Mouse (Mus musculus): Measurements from ENCODE around the gene Ficd.
A peak's percentile ranks its signal among the peaks of the same experiment; 100 is the strongest.

Gene Ficd

GRCm38 (mm10) chr5:113735345-113736112 is at the start of gene Ficd:
Gene Ficd (plus strand): TSS chr5:113735803.
- DNase-seq, result peak; percentile 93 to 94

- DNase-seq, result no peak
Observed at GRCm38 (mm10) chr5:113687514-113687913, 48.1 kb upstream of the Ficd start.

- DNase-seq, result peak; percentile 38 to 52
Observed at GRCm38 (mm10) chr5:113690069-113690548, 45.5 kb upstream of the Ficd start.

GRCm38 (mm10) chr5:113690866-113691265 is 44.7 kb upstream of the Ficd start:
- DNase-seq, result no peak

GRCm38 (mm10) chr5:113693196-113693755 is 42.3 kb upstream of the Ficd start:
- DNase-seq, result no peak

- DNase-seq, result no peak
Observed at GRCm38 (mm10) chr5:113694000-113694399, 41.6 kb upstream of the Ficd start.

- no peak for DNase-seq
Observed at GRCm38 (mm10) chr5:113694415-113694814, 41.2 kb upstream of the Ficd start.

- no peak for DNase-seq
Observed at GRCm38 (mm10) chr5:113700388-113701023, 35.1 kb upstream of the Ficd start.

GRCm38 (mm10) chr5:113703803-113704585 is 31.6 kb upstream of the Ficd start:
- no peak for DNase-seq

GRCm38 (mm10) chr5:113712861-113713260 is 22.7 kb upstream of the Ficd start:
- no peak for DNase-seq

- DNase-seq, result peak in 1 of 2 experiments; percentile 36
Observed at GRCm38 (mm10) chr5:113716581-113717388, 18.8 kb upstream of the Ficd start.

- peak; percentile 58 to 66 for DNase-seq
Observed at GRCm38 (mm10) chr5:113719221-113719661, 16.4 kb upstream of the Ficd start.

GRCm38 (mm10) chr5:113722224-113723013 is 13.2 kb upstream of the Ficd start:
- peak; percentile 66 to 69 for DNase-seq

- peak; percentile 98 for DNase-seq
Observed at GRCm38 (mm10) chr5:113723567-113724237, 11.9 kb upstream of the Ficd start.

GRCm38 (mm10) chr5:113724446-113724845 is 11.2 kb upstream of the Ficd start, which contains the start of gene 1700069L16Rik:
Gene 1700069L16Rik (minus strand): TSS chr5:113724772.
- DNase-seq, result peak; percentile 94 to 98

GRCm38 (mm10) chr5:113725417-113725816 is 10.2 kb upstream of the Ficd start:
- DNase-seq, result peak in 1 of 2 experiments; percentile 40

GRCm38 (mm10) chr5:113726618-113727017 is 9.0 kb upstream of the Ficd start:
- peak; percentile 69 to 70 for DNase-seq

GRCm38 (mm10) chr5:113727238-113727637 is 8.4 kb upstream of the Ficd start:
- DNase-seq, result peak; percentile 77 to 84

- DNase-seq, result peak; percentile 92 to 97
Observed at GRCm38 (mm10) chr5:113728011-113728410, 7.6 kb upstream of the Ficd start.

- peak in 1 of 2 experiments; percentile 46 for DNase-seq
Observed at GRCm38 (mm10) chr5:113728691-113729090, 6.9 kb upstream of the Ficd start.

Measured in cerebellum, adult 18-20 months (tissue).